Mouse (Mus musculus): ENCODE data around the gene Olfml2a. TPM values are rescaled to one million over a fixed set of nuclear protein-coding genes. Genes with fewer than 3 reads are reported as not detected.
A peak's percentile ranks its signal among the peaks of the same experiment; 100 is the strongest.

Olfml2a gene
- total and polyA plus RNA-seq, 3 experiments, result 0.12 to 0.33 TPM; not detected in 1

DNA sequence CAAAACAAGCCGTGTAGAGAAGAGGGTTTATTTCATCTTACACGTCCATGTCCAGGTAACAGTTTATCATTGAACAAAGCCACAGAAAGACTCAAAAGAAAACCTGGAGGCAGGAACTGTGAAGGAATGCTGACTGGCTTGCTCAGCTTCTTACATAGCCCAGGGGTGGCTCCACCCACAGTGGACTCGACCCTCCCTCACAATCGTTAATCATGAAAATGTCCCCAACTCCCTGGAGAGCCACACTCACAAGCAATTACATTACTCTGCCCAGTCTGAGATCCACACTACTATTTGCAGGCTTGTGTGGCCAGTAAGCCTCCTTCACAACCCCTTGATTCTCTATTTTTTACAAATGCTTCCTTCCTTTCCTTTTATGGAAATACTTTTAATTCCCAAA is 32.4 kb downstream of the Olfml2a start:
- TF ChIP-seq MAX (IDR thresholded peaks at IDR 0.05; ENCODE audit: low read length) (no peak), CHD2 (IDR thresholded peaks at IDR 0.05; ENCODE audit: low read length) (no peak), RCOR1 (IDR thresholded peaks at IDR 0.05; ENCODE audit: low read depth, low read length) (no peak), MAZ (IDR thresholded peaks at IDR 0.05; ENCODE audit: low read depth, low read length) (no peak), CHD1 (IDR thresholded peaks at IDR 0.05; ENCODE audit: low read depth, low read length) (no peak), HCFC1 (IDR thresholded peaks at IDR 0.05; ENCODE audit: low read depth, low read length) (no peak), POLR2AphosphoS5 (IDR thresholded peaks at IDR 0.05; ENCODE audit: borderline replicate concordance, low read depth, low read length) (no peak), CTCF (IDR thresholded peaks at IDR 0.05 in 2 of 3, conservative IDR thresholded peaks at IDR 0.05 in 1 of 3; ENCODE audit: control insufficient read depth in 1 of 3, insufficient read depth in 1 of 3, low read depth in 2 of 3, low read length in 3 of 3, poor library complexity in 1 of 3, severe bottlenecking in 1 of 3) (no peak), BHLHE40 (IDR thresholded peaks at IDR 0.05; ENCODE audit: borderline replicate concordance, low read depth, low read length) (no peak), MYC (IDR thresholded peaks at IDR 0.05; ENCODE audit: low read depth, low read length) (no peak), MXI1 (IDR thresholded peaks at IDR 0.05; ENCODE audit: low read depth, low read length) (no peak), MAFK (IDR thresholded peaks at IDR 0.05; ENCODE audit: borderline replicate concordance, low read depth, low read length) (no peak), ZC3H11A (IDR thresholded peaks at IDR 0.05; ENCODE audit: low read depth, low read length) (no peak), SIN3A (IDR thresholded peaks at IDR 0.05; ENCODE audit: low read length) (no peak), GATA1 (IDR thresholded peaks at IDR 0.05; ENCODE audit: low read depth, low read length) (no peak), ZKSCAN1 (IDR thresholded peaks at IDR 0.05; ENCODE audit: low read depth, low read length) (no peak)
- H3K79me2 ChIP-seq (ENCODE audit: control insufficient read depth, insufficient read depth, low read length, poor library complexity), result no peaks in the 10 kb centered on the region
- H3K9me3 ChIP-seq (replicated peaks; ENCODE audit: insufficient read depth, low read length), result no peaks in the 10 kb centered on the region
- H3K9ac ChIP-seq (ENCODE audit: control insufficient read depth, low read depth, low read length, poor library complexity, severe bottlenecking), result no peak overlapping the region
- no peaks in the 10 kb centered on the region for H3K36me3 ChIP-seq (ENCODE audit: control insufficient read depth in 1 of 2, insufficient read depth in 2 of 2, low read length in 2 of 2)
- no peak overlapping the region for H3K4me3 ChIP-seq (ENCODE audit: control insufficient read depth in 1 of 2, insufficient read depth in 1 of 2, low read depth in 2 of 2, low read length in 2 of 2)
- H3K27ac ChIP-seq (ENCODE audit: control insufficient read depth, low read depth, low read length), result no peak overlapping the region
- no peaks in the 10 kb centered on the region for H3K27me3 ChIP-seq (ENCODE audit: control insufficient read depth in 1 of 2, insufficient read depth in 2 of 2, low read length in 2 of 2)
- no peaks in the 10 kb centered on the region for H3K4me1 ChIP-seq (ENCODE audit: control insufficient read depth in 1 of 2, insufficient read depth in 2 of 2, low read length in 2 of 2)
- DNase-seq (ENCODE audit: low read depth, low spot score), result no peak

DNA sequence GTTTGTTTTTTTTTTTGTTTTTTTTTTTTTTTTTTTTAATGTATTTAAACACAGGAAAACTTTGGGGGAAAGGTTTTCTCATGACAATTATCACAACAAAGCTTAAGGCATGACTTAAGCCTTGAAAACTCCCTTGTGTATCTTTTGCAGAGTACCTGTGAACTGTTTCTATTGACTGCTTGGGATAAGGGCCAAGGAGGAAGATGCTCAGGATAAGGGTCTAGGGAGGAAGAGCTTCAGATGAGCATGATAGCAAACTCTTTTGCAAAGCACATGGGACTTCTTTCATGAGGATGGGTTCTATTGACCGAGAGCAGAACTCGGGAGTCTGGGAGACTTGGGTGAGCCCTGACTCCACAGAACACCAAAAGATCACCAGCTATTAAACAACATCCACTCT is 37.9 kb downstream of the Olfml2a start:
- H3K4me1 ChIP-seq (ENCODE audit: control insufficient read depth in 1 of 2, insufficient read depth in 2 of 2, low read length in 2 of 2), result peaks cover 4 to 24% of the 10 kb centered on the region in 2 experiments
- no peak overlapping the region for H3K9ac ChIP-seq (ENCODE audit: control insufficient read depth, low read depth, low read length, poor library complexity, severe bottlenecking)
- TF ChIP-seq SIN3A (IDR thresholded peaks at IDR 0.05; ENCODE audit: low read length) (no peak), SMC3 (IDR thresholded peaks at IDR 0.05; ENCODE audit: low read depth, low read length) (no peak)
- no peaks in the 10 kb centered on the region for H3K9me3 ChIP-seq (replicated peaks; ENCODE audit: insufficient read depth, low read length)
- H3K4me3 ChIP-seq (ENCODE audit: control insufficient read depth in 1 of 2, insufficient read depth in 1 of 2, low read depth in 2 of 2, low read length in 2 of 2), result no peak overlapping the region
- H3K27me3 ChIP-seq (ENCODE audit: control insufficient read depth in 1 of 2, insufficient read depth in 2 of 2, low read length in 2 of 2), result no peaks in the 10 kb centered on the region
- DNase-seq (ENCODE audit: low read depth, low spot score), result no peak
- no peaks in the 10 kb centered on the region for H3K79me2 ChIP-seq (ENCODE audit: control insufficient read depth, insufficient read depth, low read length, poor library complexity)
- peak overlapping the region; percentile 31 for H3K27ac ChIP-seq (ENCODE audit: control insufficient read depth, low read depth, low read length)
- peaks cover 0 to 16% of the 10 kb centered on the region in 2 experiments; a peak in 2 of 4 replicates for H3K36me3 ChIP-seq (ENCODE audit: control insufficient read depth in 1 of 2, insufficient read depth in 2 of 2, low read length in 2 of 2)

Data from MEL (cell line).